Mouse (Mus musculus) midbrain, embryonic 14.5 days (tissue): ENCODE data around the gene Llgl1. TPM values are rescaled to one million over a fixed set of nuclear protein-coding genes. Genes with fewer than 3 reads are reported as not detected.

Experiments used
- ATAC-seq: fragments of 200-750 bp; cut with Nextera tagmentation; 2 replicates; pipeline ENCODE4 v1.8.0; 2017; ENCODE audit warnings: moderate number of reproducible peaks, moderate library complexity; ENCODE audit not compliant: low FRiP score, low TSS enrichment
- DNase-seq: peaks from one replicate; pipeline ENCODE4 v3.0.0-alpha.2; 2015
- H3K27ac ChIP-seq: fragments of 300-500 bp; sonication (generic); replicated peaks from 2 replicates; pipeline ENCODE4 v1.5.1; 2014; ENCODE audit warnings: mild to moderate bottlenecking, low read depth, low read length, moderate library complexity
- H3K27me3 ChIP-seq: fragments of 300-500 bp; sonication (generic); 2 replicates; pipeline ENCODE4 v1.6.1; 2014; ENCODE audit warnings: low read length, control low read depth, mixed read lengths; ENCODE audit not compliant: control insufficient read depth, insufficient read depth
- H3K36me3 ChIP-seq: fragments of 300-500 bp; sonication (generic); 2 replicates; pipeline ENCODE4 v1.6.1; 2014; ENCODE audit warnings: low read length, control low read depth; ENCODE audit not compliant: control insufficient read depth, insufficient read depth
- H3K4me1 ChIP-seq: fragments of 300-500 bp; sonication (generic); 2 replicates; pipeline ENCODE4 v1.6.1; 2014; ENCODE audit warnings: mild to moderate bottlenecking, antibody characterized with exemption, low read length, control low read depth; ENCODE audit not compliant: control insufficient read depth, insufficient read depth
- H3K4me2 ChIP-seq: fragments of 300-500 bp; sonication (generic); 2 replicates; pipeline ENCODE4 v1.6.1; 2014; ENCODE audit warnings: mild to moderate bottlenecking, low read length, moderate library complexity
- H3K4me3 ChIP-seq: fragments of 300-500 bp; sonication (generic); replicated peaks from 2 replicates; pipeline ENCODE4 v1.5.1; 2014; ENCODE audit warnings: low read depth, low read length
- H3K9ac ChIP-seq: fragments of 300-500 bp; sonication (generic); replicated peaks from 2 replicates; pipeline ENCODE4 v1.6.1; 2014; ENCODE audit warnings: mild to moderate bottlenecking, low read length, moderate library complexity
- H3K9me3 ChIP-seq: fragments of 300-500 bp; sonication (generic); 2 replicates; pipeline ENCODE4 v1.6.1; 2016; ENCODE audit warnings: low read length, control low read depth, mixed read lengths; ENCODE audit not compliant: control insufficient read depth
- WGBS: fragments of 180-500 bp; shearing (Covaris S2); extraction: QIAGEN DNeasy Blood & Tissue Kit; methylation state at CpG from one replicate; pipeline ENCODE4 v1.1.7; 2014; 5-methylcytosine and 5-hydroxymethylcytosine counted together
- polyA plus RNA-seq: library from polyadenylated mRNA; unstranded; fragments of >200 nt; fragmentation: Nextera tagmentation; extraction: Ambion mirVana; gene quantifications from 2 replicates; pipeline ENCODE4 v1.2.1, GENCODE M21; 2014

The Llgl1 gene
- polyA plus RNA-seq, 1 experiment from 2014 or later: 63.8 TPM

DNA sequence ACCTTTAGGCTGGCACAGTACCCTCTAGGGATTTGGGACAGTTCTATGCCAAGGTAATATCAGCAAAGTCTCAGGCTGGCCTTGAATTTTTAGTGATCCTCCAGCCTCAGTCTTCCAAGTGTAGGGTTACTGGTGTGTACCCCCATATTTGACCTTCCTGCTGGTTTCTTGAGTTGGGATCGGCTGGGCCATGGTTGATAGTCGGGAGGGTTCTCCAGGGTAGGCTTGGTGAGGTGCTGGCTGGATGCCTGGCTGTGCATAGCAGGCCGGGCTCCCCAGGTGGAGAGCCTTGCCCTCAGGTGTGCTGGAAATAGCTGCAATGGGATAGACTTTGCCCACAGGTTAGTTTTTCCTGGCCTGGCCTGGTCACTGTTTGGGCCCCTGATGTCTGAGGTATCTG, 5.7 kb downstream of the Llgl1 start:
- peaks cover 31% of the 10 kb centered on the region for H3K4me1 ChIP-seq
- no peaks in the 10 kb centered on the region for H3K27me3 ChIP-seq
- H3K27ac ChIP-seq: no peak overlapping the region
- 98% methylated on average over 3 of the region's 3 CpGs for WGBS
- ATAC-seq (no peak), DNase-seq (no peak)
- no peak overlapping the region for H3K4me2 ChIP-seq
- no peaks in the 10 kb centered on the region for H3K9me3 ChIP-seq
- peaks cover 61% of the 10 kb centered on the region for H3K36me3 ChIP-seq
- no peak overlapping the region for H3K4me3 ChIP-seq
- H3K9ac ChIP-seq: no peak overlapping the region; the same call in 1 of the 2 replicates

DNA sequence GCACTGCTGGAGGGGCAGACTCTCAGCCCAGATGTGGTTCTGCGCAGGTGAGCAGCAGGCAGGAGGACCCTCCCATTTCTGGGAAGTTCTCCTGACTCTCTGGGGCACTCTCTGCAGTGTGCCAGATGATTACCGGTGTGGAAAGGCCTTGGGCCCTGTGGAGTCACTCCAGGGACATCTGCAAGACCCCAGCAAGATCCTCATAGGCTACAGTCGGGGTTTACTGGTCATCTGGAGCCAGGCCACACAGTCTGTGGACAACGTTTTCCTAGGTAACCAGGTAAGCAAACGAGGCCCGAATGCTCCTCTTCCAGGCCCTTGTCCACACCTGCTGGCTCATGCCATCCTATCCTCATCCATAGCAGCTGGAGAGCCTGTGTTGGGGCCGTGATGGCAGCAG, 6.6 kb downstream of the Llgl1 start:
- DNase-seq (no peak), ATAC-seq (no peak)
- no peak overlapping the region for H3K4me2 ChIP-seq
- WGBS: 96% methylated on average over 7 of the region's 7 CpGs
- no peak overlapping the region for H3K27ac ChIP-seq
- H3K27me3 ChIP-seq: no peaks in the 10 kb centered on the region
- H3K4me1 ChIP-seq: peaks cover 25% of the 10 kb centered on the region
- no peaks in the 10 kb centered on the region for H3K9me3 ChIP-seq
- H3K4me3 ChIP-seq: no peak overlapping the region
- peaks cover 69% of the 10 kb centered on the region for H3K36me3 ChIP-seq
- H3K9ac ChIP-seq: no peak overlapping the region

DNA sequence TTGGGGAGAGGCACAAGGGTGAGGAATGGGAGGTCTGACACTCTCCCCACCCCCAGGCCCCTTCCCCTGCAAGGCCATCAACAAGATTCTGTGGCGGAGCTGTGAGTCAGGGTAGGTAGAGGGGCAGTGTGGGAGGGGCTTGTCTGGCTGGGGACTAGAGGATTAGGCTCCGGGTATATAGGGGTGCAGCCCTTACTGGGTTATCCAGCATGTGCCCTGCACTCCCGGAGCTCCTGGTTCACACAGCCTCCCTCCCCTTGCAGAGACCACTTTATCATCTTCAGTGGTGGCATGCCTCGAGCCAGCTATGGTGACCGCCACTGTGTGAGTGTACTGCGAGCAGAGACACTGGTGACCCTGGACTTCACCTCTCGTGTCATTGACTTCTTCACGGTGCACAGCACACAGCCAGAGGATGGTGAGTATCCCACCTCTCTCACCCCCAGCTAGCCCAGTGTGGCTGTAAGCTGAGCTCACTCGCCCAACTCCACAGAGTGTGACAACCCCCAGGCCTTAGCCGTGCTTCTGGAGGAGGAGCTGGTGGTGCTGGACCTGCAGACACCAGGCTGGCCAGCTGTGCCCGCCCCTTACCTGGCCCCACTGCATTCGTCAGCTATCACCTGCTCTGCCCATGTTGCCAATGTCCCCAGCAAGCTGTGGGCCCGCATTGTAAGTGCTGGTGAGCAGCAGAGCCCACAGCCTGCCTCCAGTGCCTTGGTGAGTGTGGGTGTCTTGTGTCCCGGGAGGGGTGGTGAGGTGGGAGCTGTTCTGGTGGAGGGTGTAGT, 7.4 kb downstream of the Llgl1 start:
- H3K36me3 ChIP-seq: peaks cover 77% of the 10 kb centered on the region

DNA sequence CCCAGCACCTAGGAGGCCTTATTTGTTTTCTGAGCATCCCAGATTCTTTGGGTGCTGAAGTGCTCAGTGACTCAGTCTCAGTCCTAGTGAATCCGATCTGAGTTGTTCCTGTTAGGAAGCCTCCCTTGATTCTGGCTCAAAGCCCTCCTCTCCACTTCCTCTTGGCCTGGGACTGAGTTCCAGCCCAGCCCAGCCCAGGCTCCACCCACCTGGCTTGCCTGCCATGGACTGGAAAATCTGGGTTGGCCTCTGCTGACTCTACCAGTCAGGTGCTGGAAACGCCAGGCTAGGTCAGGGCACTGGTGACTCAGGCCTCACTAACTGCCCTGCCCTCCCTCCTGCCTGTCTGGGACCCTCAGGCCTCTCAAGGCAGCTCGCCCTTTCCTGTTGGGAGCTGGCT, 8.1 kb downstream of the Llgl1 start:
- Histone ChIP-seq H3K27me3 (no peaks in the 10 kb centered on the region), H3K9ac (no peak overlapping the region), H3K4me2 (no peak overlapping the region), H3K4me1 (peaks cover 10% of the 10 kb centered on the region; the same call in 1 of the 2 replicates), H3K9me3 (no peaks in the 10 kb centered on the region), H3K4me3 (no peak overlapping the region), H3K27ac (no peak overlapping the region), H3K36me3 (peaks cover 85% of the 10 kb centered on the region)
- WGBS: 84% methylated on average over 3 of the region's 3 CpGs
- no peak for DNase-seq
- ATAC-seq: no peak

More for the DNA sequence above, 7.4 kb downstream of the Llgl1 start:
- Histone ChIP-seq H3K4me1 (peaks cover 18% of the 10 kb centered on the region), H3K27ac (no peak overlapping the region), H3K27me3 (no peaks in the 10 kb centered on the region), H3K4me2 (no peak overlapping the region), H3K9ac (no peak overlapping the region), H3K9me3 (no peaks in the 10 kb centered on the region), H3K4me3 (no peak overlapping the region)
- 87% methylated on average over 14 of the region's 14 CpGs for WGBS
- ATAC-seq: no peak
- DNase-seq: no peak

DNA sequence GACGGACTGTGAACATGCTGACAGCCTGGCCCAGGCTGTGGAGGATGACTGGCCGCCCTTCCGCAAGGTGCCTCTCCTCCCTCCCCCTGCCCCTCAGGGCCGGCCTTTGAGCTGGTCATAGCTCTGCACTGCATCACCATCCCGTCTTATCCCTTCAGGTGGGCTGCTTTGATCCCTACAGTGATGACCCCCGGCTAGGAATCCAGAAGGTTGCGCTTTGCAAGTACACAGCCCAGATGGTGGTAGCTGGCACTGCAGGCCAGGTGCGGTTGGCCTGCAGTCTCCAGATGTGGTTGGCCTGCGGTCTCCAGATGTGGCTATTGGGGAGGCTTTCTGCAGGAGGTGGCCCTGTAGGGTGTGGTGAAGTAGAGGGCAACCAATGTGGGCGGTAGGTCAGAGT, 9.1 kb downstream of the Llgl1 start:
- Histone ChIP-seq H3K4me3 (no peak overlapping the region), H3K4me2 (no peak overlapping the region), H3K27me3 (no peaks in the 10 kb centered on the region), H3K9ac (no peak overlapping the region), H3K4me1 (peaks cover under 1% of the 10 kb centered on the region; the same call in 1 of the 2 replicates), H3K9me3 (no peaks in the 10 kb centered on the region), H3K27ac (no peak overlapping the region), H3K36me3 (peaks cover 95% of the 10 kb centered on the region)
- ATAC-seq (no peak), DNase-seq (no peak)
- 88% methylated on average over 10 of the region's 10 CpGs for WGBS

DNA sequence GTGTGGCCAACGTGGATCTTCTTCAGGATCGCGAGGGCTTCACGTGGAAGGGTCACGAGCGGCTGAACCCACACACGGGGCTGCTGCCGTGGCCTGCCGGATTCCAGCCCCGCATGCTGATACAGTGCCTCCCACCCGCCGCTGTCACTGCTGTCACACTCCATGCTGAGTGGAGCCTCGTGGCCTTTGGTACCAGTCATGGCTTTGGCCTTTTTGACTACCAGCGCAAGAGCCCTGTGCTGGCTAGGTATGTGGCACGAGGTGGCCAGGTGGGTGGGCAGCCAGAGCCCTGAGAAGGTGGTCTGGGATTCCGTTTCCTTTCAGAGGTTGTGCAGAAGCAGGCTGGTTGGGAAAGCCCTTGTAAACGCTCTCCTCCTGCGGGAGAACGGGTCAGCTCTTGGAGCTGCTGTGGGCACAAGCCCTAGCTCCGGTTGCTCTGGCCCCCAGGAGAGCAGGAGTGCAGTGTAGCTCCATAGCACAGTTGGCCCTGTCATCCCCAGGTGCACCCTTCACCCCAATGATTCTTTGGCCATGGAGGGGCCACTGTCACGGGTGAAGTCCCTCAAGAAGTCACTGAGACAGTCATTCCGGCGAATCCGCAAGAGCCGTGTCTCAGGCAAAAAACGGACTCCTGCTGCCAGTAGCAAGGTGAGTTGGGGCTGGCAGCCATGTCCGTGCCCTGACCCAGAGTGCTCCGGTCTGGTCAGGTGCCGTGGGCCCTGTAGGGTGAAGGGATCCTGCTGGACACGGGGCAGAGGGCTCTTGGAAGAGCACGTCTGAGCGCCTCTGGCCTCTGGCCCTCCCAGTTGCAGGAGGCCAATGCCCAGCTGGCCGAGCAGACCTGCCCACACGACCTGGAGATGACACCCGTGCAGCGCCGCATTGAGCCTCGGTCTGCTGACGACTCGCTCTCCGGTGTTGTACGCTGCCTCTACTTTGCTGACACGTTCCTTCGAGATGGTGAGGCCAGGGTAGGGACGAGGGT, 10.2 kb downstream of the Llgl1 start:
- H3K27ac ChIP-seq: no peak overlapping the region
- 94% methylated on average over 45 of the region's 45 CpGs for whole genome bisulfite sequencing
- DNase-seq: no peak

DNA sequence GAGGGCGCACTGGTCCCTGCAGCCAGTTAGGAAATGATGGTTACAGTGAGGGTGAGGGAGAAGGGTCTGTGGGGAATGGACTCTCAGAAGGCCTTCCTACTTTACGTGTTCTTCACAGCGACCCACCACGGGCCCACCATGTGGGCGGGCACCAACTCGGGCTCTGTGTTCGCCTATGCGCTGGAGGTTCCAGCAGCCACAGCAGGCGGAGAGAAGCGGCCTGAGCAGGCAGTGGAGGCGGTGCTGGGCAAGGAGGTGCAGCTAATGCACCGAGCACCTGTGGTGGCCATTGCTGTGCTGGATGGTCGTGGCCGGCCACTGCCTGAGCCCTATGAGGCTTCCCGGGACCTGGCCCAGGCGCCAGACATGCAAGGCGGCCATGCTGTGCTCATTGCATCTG, 11.7 kb downstream of the Llgl1 start:
- DNase-seq: no peak
- Histone ChIP-seq H3K9ac (no peak overlapping the region), H3K4me1 (no peaks in the 10 kb centered on the region), H3K36me3 (peaks cover 100% of the 10 kb centered on the region), H3K27me3 (no peaks in the 10 kb centered on the region), H3K4me3 (no peak overlapping the region), H3K9me3 (no peaks in the 10 kb centered on the region), H3K27ac (no peak overlapping the region), H3K4me2 (no peak overlapping the region)
- 97% methylated on average over 17 of the region's 17 CpGs for WGBS
- ATAC-seq: no peak

More for the DNA sequence above, 10.2 kb downstream of the Llgl1 start:
- Histone ChIP-seq H3K4me3 (no peak overlapping the region), H3K36me3 (peaks cover 100% of the 10 kb centered on the region), H3K4me2 (no peak overlapping the region), H3K9ac (no peak overlapping the region), H3K9me3 (no peaks in the 10 kb centered on the region), H3K4me1 (no peaks in the 10 kb centered on the region), H3K27me3 (no peaks in the 10 kb centered on the region)
- ATAC-seq: no peak

DNA sequence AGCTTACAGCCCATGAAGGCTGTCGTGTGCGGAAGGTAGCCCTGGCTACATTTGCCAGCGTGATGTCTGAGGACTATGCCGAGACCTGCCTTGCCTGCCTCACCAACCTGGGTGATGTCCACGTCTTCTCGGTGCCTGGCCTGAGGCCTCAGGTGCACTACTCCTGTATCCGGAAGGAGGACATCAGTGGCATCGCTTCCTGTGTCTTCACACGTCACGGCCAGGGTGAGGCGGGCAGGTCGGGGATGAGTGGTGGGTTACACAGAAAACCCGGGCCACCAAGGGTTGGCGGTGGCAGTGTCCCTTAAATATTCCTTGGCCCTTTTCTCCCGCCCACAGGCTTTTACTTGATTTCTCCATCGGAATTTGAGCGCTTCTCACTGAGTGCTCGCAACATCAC, 12.5 kb downstream of the Llgl1 start:
- Histone ChIP-seq H3K27ac (no peak overlapping the region), H3K4me3 (no peak overlapping the region), H3K9me3 (no peaks in the 10 kb centered on the region), H3K4me2 (no peak overlapping the region), H3K36me3 (peaks cover 100% of the 10 kb centered on the region), H3K27me3 (no peaks in the 10 kb centered on the region), H3K9ac (no peak overlapping the region), H3K4me1 (no peaks in the 10 kb centered on the region)
- ATAC-seq (no peak), DNase-seq (no peak)
- 95% methylated on average over 18 of the region's 18 CpGs for WGBS
